8 mouse cellular contexts compared by ENCODE assay signal in genomic region chr2:180581002-180581401, GRCm38 (mm10). TPM values are rescaled to one million over a fixed set of nuclear protein-coding genes. Genes with fewer than 3 reads are reported as not detected.
DNase-seq lines count a peak whose midpoint lies in the region; ATAC-seq and TF ChIP-seq lines count a peak whose summit lies in the region.

Mrgbp (plus strand) TSS chr2:180581304.

- no peak within 1 kb of the TSS for H3K9ac ChIP-seq in forebrain, embryonic 12.5 days
- H3K9ac ChIP-seq in hindbrain, embryonic 14.5 days = no peak within 1 kb of the TSS

- 76% methylated on average over 3 of the region's 3 CpGs for WGBS in forebrain, embryonic 12.5 days
- WGBS in hindbrain, embryonic 14.5 days = 68% methylated on average over 3 of the region's 3 CpGs
- WGBS in lung, adult 2 months = 70% methylated on average over 3 of the region's 3 CpGs
- 28% methylated on average over 3 of the region's 3 CpGs for WGBS in small intestine, adult 2 months

- peaks cover 33% of the 10 kb centered on the region for H3K4me1 ChIP-seq in forebrain, embryonic 12.5 days
- peaks cover 15% of the 10 kb centered on the region for H3K4me1 ChIP-seq in hindbrain, embryonic 14.5 days (replicated peaks; ENCODE audit: control insufficient read depth, insufficient read depth, low read length)
- peaks cover 12% of the 10 kb centered on the region for H3K4me1 ChIP-seq in lung, adult 2 months (ENCODE audit: control insufficient read depth, insufficient read depth, low read length)
- H3K4me1 ChIP-seq in small intestine, adult 2 months (ENCODE audit: control insufficient read depth, insufficient read depth, insufficient read length, low read length) = peaks cover 17% of the 10 kb centered on the region; the same call in 1 of the 2 replicates

- intact Hi-C loops in gastrocnemius, postnatal 14 days (cut with DNase I; ENCODE audit: low total_unique reads) = loop anchor here (2.0 to 10.0 kb wide), 2 partner anchors 108 to 164 kb away; no protein-coding TSS in a partner anchor

- H3K4me2 ChIP-seq in forebrain, embryonic 12.5 days = no peak within 1 kb of the TSS
- no peak within 1 kb of the TSS for H3K4me2 ChIP-seq in hindbrain, embryonic 14.5 days (replicated peaks)

- H3K27me3 ChIP-seq in forebrain, embryonic 12.5 days = 0 out of 2 replicates have a peak, but pooled peaks cover 3% of the 10 kb centered on the region
- H3K27me3 ChIP-seq in hindbrain, embryonic 14.5 days (ENCODE audit: control insufficient read depth, insufficient read depth, low read length) = no peaks in the 10 kb centered on the region
- peaks cover 3% of the 10 kb centered on the region; the same call in 1 of the 2 replicates for H3K27me3 ChIP-seq in small intestine, adult 2 months (ENCODE audit: control insufficient read depth, insufficient read depth, low read length)

- ATAC-seq in forebrain, embryonic 12.5 days (ENCODE audit: low FRiP score) = no peak
- no peak for ATAC-seq in hindbrain, embryonic 14.5 days (ENCODE audit: low FRiP score)

- DNase-seq in gastrocnemius, postnatal 4 days (ENCODE audit: low spot score in 2 of 2) = no peak
- no peak for DNase-seq in gastrocnemius, postnatal 14 days
- peak; percentile 56 for DNase-seq in NIH3T3 (ENCODE audit: low read depth)
- no peak for DNase-seq in hindbrain, embryonic 14.5 days (ENCODE audit: low spot score)
- DNase-seq in lung, adult 2 months = no peak
- DNase-seq in gastrocnemius, adult 8-10 months (ENCODE audit: low spot score in 2 of 2) = no peak

- TF ChIP-seq CTCF in lung, adult 2 months (IDR thresholded peaks at IDR 0.05; ENCODE audit: insufficient read depth, low read length) = no peak
- TF ChIP-seq CTCF in small intestine, adult 2 months (IDR thresholded peaks at IDR 0.05; ENCODE audit: extremely low read depth, insufficient read length, insufficient replicate concordance, low read depth, low read length) = no peak

- TF ChIP-seq POLR2A in lung, adult 2 months (IDR thresholded peaks at IDR 0.05; ENCODE audit: borderline replicate concordance, extremely low read depth, low read depth, low read length) = no peak
- TF ChIP-seq POLR2A in small intestine, adult 2 months (IDR thresholded peaks at IDR 0.05; ENCODE audit: low read depth, low read length) = no peak

- no peak within 1 kb of the TSS; the same call in 1 of the 2 replicates for H3K4me3 ChIP-seq in forebrain, embryonic 12.5 days (replicated peaks)
- no peak within 1 kb of the TSS for H3K4me3 ChIP-seq in hindbrain, embryonic 14.5 days (replicated peaks; ENCODE audit: low read length)
- H3K4me3 ChIP-seq in lung, adult 2 months (replicated peaks; ENCODE audit: extremely low read depth, low read depth, low read length) = no peak within 1 kb of the TSS
- no peak within 1 kb of the TSS for H3K4me3 ChIP-seq in small intestine, adult 2 months (ENCODE audit: low read depth, low read length)

- H3K27ac ChIP-seq in forebrain, embryonic 12.5 days = no peak within 1 kb of the TSS
- H3K27ac ChIP-seq in hindbrain, embryonic 14.5 days = no peak within 1 kb of the TSS
- H3K27ac ChIP-seq in small intestine, adult 2 months (ENCODE audit: insufficient read depth, low read depth, low read length) = no peak within 1 kb of the TSS

- H3K36me3 ChIP-seq in forebrain, embryonic 12.5 days (replicated peaks) = peaks cover 16% of the 10 kb centered on the region
- H3K36me3 ChIP-seq in hindbrain, embryonic 14.5 days (replicated peaks; ENCODE audit: control insufficient read depth, insufficient read depth) = peaks cover 18% of the 10 kb centered on the region
- H3K36me3 ChIP-seq in small intestine, adult 2 months (ENCODE audit: control insufficient read depth, insufficient read depth, low read length) = peaks cover 3% of the 10 kb centered on the region

- no peaks in the 10 kb centered on the region for H3K9me3 ChIP-seq in forebrain, embryonic 12.5 days
- H3K9me3 ChIP-seq in hindbrain, embryonic 14.5 days (ENCODE audit: control insufficient read depth, low read length) = no peaks in the 10 kb centered on the region

RNA-seq across cellular contexts. Expression of gene Mrgbp, which starts in this region (rescaled TPM):
- 10 to 100 TPM; 14.1 to 17.3 TPM for total RNA-seq in gastrocnemius, postnatal 4 days (2021)
- total RNA-seq in gastrocnemius, postnatal 14 days (2021) = 1 to 10 TPM; 4.7 to 5.3 TPM
- 49.7 and 50.5 TPM in 2 replicates for polyA plus RNA-seq in forebrain, embryonic 12.5 days (2016; fragmentation: Nextera tagmentation; extraction: Ambion mirVana)
- polyA plus RNA-seq in hindbrain, embryonic 14.5 days (2014; fragmentation: Nextera tagmentation; extraction: Ambion mirVana) = 35.4 and 38.2 TPM in 2 replicates
- polyA plus RNA-seq in lung, adult 2 months (2012; rRNA removed) = 25.4 and 27.6 TPM in 2 replicates
- polyA plus RNA-seq in small intestine, adult 2 months (2012; rRNA removed) = 8.5 and 16.1 TPM in 2 replicates
- total RNA-seq in gastrocnemius, adult 8-10 months (2022) = 1 to 10 TPM; 3.6 to 5.1 (median 4.7) TPM
